Mouse (Mus musculus) midbrain, embryonic 16.5 days (tissue): Measurements from ENCODE around the gene Usp10. TPM values are rescaled to one million over a fixed set of nuclear protein-coding genes. Genes with fewer than 3 reads are reported as not detected.

Experiments
- ATAC-seq: fragments of 200-750 bp; cut with Nextera tagmentation; 2 replicates; pipeline ENCODE4 v1.8.0; 2017; ENCODE audit warnings: moderate TSS enrichment
- H3K27ac ChIP-seq: fragments of 300-500 bp; sonication (generic); 2 replicates; pipeline ENCODE4 v1.5.1; 2014; ENCODE audit warnings: mild to moderate bottlenecking, low read length, mixed read lengths
- H3K27me3 ChIP-seq: fragments of 300-500 bp; sonication (generic); 2 replicates; pipeline ENCODE4 v1.6.1; 2014; ENCODE audit warnings: low read depth, low read length, mixed read lengths; ENCODE audit not compliant: control insufficient read depth, insufficient read depth
- H3K36me3 ChIP-seq: fragments of 300-500 bp; sonication (generic); 2 replicates; pipeline ENCODE4 v1.6.1; 2014; ENCODE audit warnings: mild to moderate bottlenecking, low read length, moderate library complexity, mixed read lengths; ENCODE audit not compliant: control insufficient read depth, insufficient read depth
- H3K4me1 ChIP-seq: fragments of 300-500 bp; sonication (generic); 2 replicates; pipeline ENCODE4 v1.6.1; 2014; ENCODE audit warnings: mild to moderate bottlenecking, low read length, mixed read lengths; ENCODE audit not compliant: control insufficient read depth, insufficient read depth
- H3K4me2 ChIP-seq: fragments of 300-500 bp; sonication (generic); 2 replicates; pipeline ENCODE4 v1.6.1; 2014; ENCODE audit warnings: mild to moderate bottlenecking, low read length, mixed read lengths
- H3K4me3 ChIP-seq: fragments of 300-500 bp; sonication (generic); 2 replicates; pipeline ENCODE4 v1.5.1; 2014; ENCODE audit warnings: low read depth, mild to moderate bottlenecking, low read length, moderate library complexity, mixed read lengths
- H3K9ac ChIP-seq: fragments of 300-500 bp; sonication (generic); 2 replicates; pipeline ENCODE4 v1.6.1; 2014; ENCODE audit warnings: low read depth, low read length, mixed read lengths
- H3K9me3 ChIP-seq: fragments of 300-500 bp; sonication (generic); replicated peaks from 2 replicates; pipeline ENCODE4 v1.6.1; 2014; ENCODE audit warnings: mild to moderate bottlenecking, low read length, mixed read lengths; ENCODE audit not compliant: control insufficient read depth, poor library complexity, severe bottlenecking
- WGBS: fragments of 180-500 bp; shearing (Covaris S2); extraction: QIAGEN DNeasy Blood & Tissue Kit; methylation state at CpG from one replicate; pipeline ENCODE4 v1.1.7; 2014; 5-methylcytosine and 5-hydroxymethylcytosine counted together
- polyA plus RNA-seq: library from polyadenylated mRNA; unstranded; fragments of >200 nt; fragmentation: Nextera tagmentation; extraction: Ambion mirVana; gene quantifications from 2 replicates; pipeline ENCODE4 v1.2.1, GENCODE M21; 2015

Gene Usp10
- polyA plus RNA-seq, 1 experiment from 2014 or later: 140 TPM

DNA sequence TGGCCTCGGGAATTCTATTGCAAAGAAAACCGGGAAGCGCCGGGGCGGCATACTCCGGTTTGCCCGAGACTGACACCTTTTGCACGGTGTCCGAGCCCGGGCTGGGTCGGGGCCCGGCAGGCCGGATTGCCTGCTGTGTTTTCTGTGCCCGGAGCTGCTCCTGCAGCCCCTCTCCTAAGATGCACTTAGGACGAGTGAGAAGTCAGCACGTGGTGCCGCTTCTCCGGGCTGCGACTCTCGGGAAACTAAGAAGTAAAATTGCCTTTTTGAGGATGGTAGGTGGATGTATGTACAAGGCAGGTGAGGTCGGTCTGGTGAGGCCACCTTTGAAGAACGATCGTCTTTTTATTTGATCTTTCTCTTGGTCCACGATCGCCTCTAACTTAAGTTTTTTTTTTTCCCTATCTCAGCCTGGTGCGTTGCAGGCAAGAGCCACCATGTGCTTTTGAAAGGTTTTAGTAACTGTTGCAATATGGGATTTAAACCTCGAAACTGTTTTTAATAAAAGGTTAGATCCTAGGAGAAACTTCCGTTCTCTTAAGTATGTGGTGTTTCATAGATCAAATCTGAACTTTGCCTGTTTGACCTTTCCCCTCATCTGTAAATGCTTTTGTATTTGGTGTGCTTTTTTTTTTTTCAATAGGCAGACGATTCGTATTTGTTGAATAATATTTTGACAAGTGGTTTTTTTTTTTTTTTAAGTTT is 1.2 kb downstream of the Usp10 start:
- under 1% methylated on average over 30 of the region's 30 CpGs for WGBS
- Histone ChIP-seq H3K36me3 (no peaks in the 10 kb centered on the region), H3K4me3 (peak overlapping the region; percentile 92), H3K4me2 (peak overlapping the region; percentile 88), H3K9me3 (no peaks in the 10 kb centered on the region), H3K9ac (peak overlapping the region; percentile 97), H3K27me3 (no peaks in the 10 kb centered on the region), H3K27ac (peak overlapping the region; percentile 97), H3K4me1 (peaks cover 39% of the 10 kb centered on the region)
- ATAC-seq: peak; percentile 66; the same call in 1 of the 2 replicates

DNA sequence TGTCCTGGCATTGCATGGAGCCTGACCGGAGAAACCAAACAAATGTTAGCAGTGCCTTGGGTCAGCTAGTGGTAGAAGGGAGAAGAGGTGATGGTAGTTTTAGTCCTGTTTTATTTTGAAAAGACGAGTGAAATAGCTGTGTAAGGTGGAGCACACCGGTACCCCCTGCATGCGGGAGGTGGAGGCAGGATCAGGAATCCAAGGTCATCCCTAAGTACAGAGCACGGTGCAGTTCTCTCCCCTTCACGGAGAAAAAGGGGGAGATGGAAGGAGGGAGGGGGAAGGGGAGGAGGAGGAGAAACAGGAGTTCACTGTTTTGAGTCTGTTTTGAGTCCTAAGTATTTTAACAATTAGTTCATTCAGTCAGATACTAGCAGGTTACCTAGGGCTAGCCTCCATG is 2.5 kb downstream of the Usp10 start:
- no peak for ATAC-seq
- WGBS: 40% methylated on average over 6 of the region's 6 CpGs

DNA sequence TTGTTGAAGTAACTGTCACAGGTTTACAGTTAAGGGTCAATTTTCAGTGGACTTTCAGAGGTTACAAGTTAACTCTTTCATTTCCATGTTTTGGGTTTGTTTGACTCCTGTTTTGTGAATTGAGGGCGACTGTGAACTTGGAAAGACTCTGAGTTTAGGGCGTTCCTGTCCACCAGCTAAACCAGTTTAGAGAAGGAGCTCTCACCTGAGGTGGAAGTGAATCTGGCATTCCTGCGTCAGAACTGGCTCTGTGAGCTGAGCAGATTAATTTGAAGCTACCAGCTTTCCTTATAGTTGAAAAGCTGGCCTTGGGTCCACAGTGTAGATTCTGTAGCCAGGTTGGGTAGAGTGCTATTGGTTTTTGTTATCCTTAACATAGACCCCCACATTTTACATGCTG is 3.0 kb downstream of the Usp10 start:
- Histone ChIP-seq H3K4me3 (no peak overlapping the region), H3K27me3 (no peaks in the 10 kb centered on the region), H3K36me3 (no peaks in the 10 kb centered on the region), H3K9ac (no peak overlapping the region), H3K9me3 (no peaks in the 10 kb centered on the region), H3K4me1 (peaks cover 39% of the 10 kb centered on the region), H3K4me2 (peak overlapping the region; percentile 88), H3K27ac (no peak overlapping the region)
- 77% methylated on average over 3 of the region's 3 CpGs for WGBS
- ATAC-seq: no peak

More for the DNA sequence above, 2.5 kb downstream of the Usp10 start:
- peak overlapping the region; percentile 92 for H3K4me3 ChIP-seq
- no peaks in the 10 kb centered on the region for H3K36me3 ChIP-seq
- H3K27ac ChIP-seq: no peak overlapping the region
- H3K4me2 ChIP-seq: peak overlapping the region; percentile 88
- peaks cover 39% of the 10 kb centered on the region for H3K4me1 ChIP-seq
- H3K9me3 ChIP-seq: no peaks in the 10 kb centered on the region
- no peaks in the 10 kb centered on the region for H3K27me3 ChIP-seq
- peak overlapping the region; percentile 43; the same call in 1 of the 2 replicates for H3K9ac ChIP-seq

- WGBS: 50% methylated on average over 2 of the region's 2 CpGs
- no peak for ATAC-seq
- no peak overlapping the region for H3K4me3 ChIP-seq
- H3K4me2 ChIP-seq: no peak overlapping the region
- no peak overlapping the region for H3K27ac ChIP-seq
- no peak overlapping the region for H3K9ac ChIP-seq
- peaks cover 39% of the 10 kb centered on the region for H3K4me1 ChIP-seq
- H3K36me3 ChIP-seq: no peaks in the 10 kb centered on the region
- H3K9me3 ChIP-seq: no peaks in the 10 kb centered on the region
- H3K27me3 ChIP-seq: no peaks in the 10 kb centered on the region
Observed at GRCm38 (mm10) chr8:119914161-119914560, 4.0 kb downstream of the Usp10 start.

GRCm38 (mm10) chr8:119915298-119915697 is 5.1 kb downstream of the Usp10 start:
- Histone ChIP-seq H3K36me3 (no peaks in the 10 kb centered on the region), H3K27ac (no peak overlapping the region), H3K4me2 (no peak overlapping the region), H3K27me3 (no peaks in the 10 kb centered on the region), H3K4me3 (no peak overlapping the region), H3K9me3 (no peaks in the 10 kb centered on the region), H3K4me1 (peaks cover 35% of the 10 kb centered on the region), H3K9ac (no peak overlapping the region)
- no peak for ATAC-seq
- 96% methylated on average over 4 of the region's 4 CpGs for WGBS

DNA sequence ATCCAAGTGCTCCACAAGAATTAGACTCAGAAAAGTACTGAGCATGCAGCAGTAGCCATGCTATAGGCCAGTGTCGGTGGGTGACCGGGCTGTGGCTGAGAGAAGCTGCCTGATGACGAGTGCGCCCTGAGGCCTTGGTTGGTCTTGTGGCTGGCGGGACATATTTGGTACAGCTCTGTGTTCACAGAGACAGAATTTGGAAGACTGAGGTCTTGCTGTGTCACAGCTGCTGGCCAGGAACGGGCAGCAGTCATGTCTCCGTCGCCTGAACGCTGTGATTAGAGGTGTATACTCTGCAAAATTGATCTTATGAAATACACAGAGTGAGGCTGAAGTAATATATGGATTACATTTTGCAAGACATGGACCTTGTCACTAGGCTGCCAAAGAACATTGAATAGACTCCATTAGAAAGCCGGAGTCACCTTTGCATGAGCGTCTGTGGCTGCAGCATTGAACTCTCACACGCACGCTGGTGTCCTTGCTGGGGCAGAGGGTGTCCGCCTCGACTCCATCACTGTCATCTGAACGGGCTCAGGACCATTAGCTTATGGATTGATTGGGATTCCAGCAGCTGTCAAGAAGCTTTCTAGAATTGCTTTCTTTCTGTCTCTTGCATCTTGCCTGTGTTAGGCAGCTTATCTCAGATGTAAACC is 6.2 kb downstream of the Usp10 start:
- 81% methylated on average over 16 of the region's 16 CpGs for WGBS
- Histone ChIP-seq H3K4me2 (no peak overlapping the region), H3K9me3 (no peaks in the 10 kb centered on the region), H3K27me3 (no peaks in the 10 kb centered on the region), H3K36me3 (no peaks in the 10 kb centered on the region), H3K9ac (no peak overlapping the region), H3K4me3 (no peak overlapping the region), H3K4me1 (peaks cover 35% of the 10 kb centered on the region), H3K27ac (no peak overlapping the region)
- no peak for ATAC-seq

DNA sequence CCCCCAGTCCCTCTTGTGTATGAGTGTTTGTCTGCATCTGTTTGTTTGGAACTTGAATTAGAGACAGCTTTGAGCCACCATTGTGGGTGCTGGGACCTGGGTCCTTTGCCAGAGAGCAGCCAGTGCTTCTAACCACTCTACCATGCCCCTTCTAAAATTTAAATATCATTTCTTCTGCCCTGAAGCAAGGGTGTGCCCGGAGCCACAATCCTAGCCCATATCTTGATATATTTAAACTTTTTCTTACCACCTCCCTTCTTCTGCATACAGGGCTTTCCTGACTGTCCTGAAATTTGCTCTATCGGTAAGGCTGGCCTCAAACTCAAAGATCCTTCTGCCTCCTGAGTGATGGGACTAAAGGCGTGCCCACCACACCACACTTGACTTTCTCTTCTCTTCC is 7.3 kb downstream of the Usp10 start:
- Histone ChIP-seq H3K9ac (no peak overlapping the region), H3K4me3 (no peak overlapping the region), H3K4me2 (no peak overlapping the region), H3K27me3 (no peaks in the 10 kb centered on the region), H3K9me3 (no peaks in the 10 kb centered on the region), H3K4me1 (peaks cover 27% of the 10 kb centered on the region), H3K36me3 (no peaks in the 10 kb centered on the region), H3K27ac (no peak overlapping the region)
- 94% methylated on average over 3 of the region's 3 CpGs for WGBS
- ATAC-seq: no peak

DNA sequence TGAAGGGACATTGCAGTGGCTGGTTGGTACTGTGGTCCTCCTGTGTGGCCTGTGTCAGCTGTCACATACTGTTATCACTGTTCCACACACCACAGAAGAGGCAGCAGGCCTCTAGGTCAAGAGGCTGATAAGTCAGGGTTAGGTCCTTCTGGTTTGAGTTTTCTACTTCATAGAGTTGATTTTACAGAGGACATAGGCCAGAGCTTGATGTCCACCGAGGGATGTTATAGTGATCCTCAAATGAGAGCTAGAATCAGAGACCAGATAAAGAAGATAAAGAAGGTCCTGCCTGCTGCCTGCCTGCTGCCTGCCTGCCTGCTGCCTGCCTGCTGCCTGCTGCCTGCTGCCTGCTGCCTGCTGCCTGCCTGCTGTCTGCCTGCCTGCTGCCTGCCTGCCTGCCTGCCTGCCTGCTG is 8.0 kb downstream of the Usp10 start:
- Histone ChIP-seq H3K36me3 (no peaks in the 10 kb centered on the region), H3K9me3 (no peaks in the 10 kb centered on the region), H3K4me1 (peaks cover 20% of the 10 kb centered on the region), H3K4me3 (no peak overlapping the region), H3K27me3 (no peaks in the 10 kb centered on the region), H3K9ac (no peak overlapping the region), H3K4me2 (no peak overlapping the region), H3K27ac (no peak overlapping the region)
- WGBS: 80% methylated on average over 1 of the region's 1 CpGs
- ATAC-seq: no peak

DNA sequence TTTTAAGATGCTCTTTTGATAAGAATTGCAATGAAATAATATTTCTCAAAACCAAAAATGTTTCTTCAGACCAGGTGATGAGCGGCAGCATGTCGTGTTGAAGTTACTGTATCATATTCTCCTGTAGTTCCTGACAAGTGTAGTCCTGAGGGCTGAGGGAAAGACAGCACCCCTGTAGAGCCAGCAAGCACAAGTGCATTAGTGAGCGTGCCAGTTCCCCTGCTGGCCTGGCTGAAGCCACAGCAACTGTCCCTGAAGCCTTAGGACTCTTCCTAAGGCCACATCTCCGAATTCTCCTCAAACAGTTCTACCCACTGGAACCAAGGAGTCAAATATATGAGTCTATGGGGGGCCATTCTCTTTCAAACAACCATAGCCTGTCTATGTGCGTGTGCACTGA is 13.1 kb downstream of the Usp10 start:
- no peaks in the 10 kb centered on the region for H3K36me3 ChIP-seq
- H3K9ac ChIP-seq: no peak overlapping the region
- no peak overlapping the region for H3K4me2 ChIP-seq
- ATAC-seq: no peak
- H3K27ac ChIP-seq: no peak overlapping the region
- H3K4me3 ChIP-seq: no peak overlapping the region
- no peaks in the 10 kb centered on the region for H3K4me1 ChIP-seq
- H3K9me3 ChIP-seq: no peaks in the 10 kb centered on the region
- H3K27me3 ChIP-seq: no peaks in the 10 kb centered on the region
- WGBS: 73% methylated on average over 5 of the region's 5 CpGs
